Mouse (Mus musculus) E14TG2a.4 (cell line): ENCODE data around the gene Fam19a2.
A peak's percentile ranks its signal among the peaks of the same experiment; 100 is the strongest.

Experiments
- CTCF ChIP-seq: conservative IDR thresholded peaks from 2 replicates; pipeline ENCODE4 v1.5.1; 2014; ENCODE audit warnings: low read length
- NANOG ChIP-seq: IDR thresholded peaks from 2 replicates; pipeline ENCODE4 v1.6.1; 2014; ENCODE audit warnings: borderline replicate concordance, low read length, mixed read lengths

DNA sequence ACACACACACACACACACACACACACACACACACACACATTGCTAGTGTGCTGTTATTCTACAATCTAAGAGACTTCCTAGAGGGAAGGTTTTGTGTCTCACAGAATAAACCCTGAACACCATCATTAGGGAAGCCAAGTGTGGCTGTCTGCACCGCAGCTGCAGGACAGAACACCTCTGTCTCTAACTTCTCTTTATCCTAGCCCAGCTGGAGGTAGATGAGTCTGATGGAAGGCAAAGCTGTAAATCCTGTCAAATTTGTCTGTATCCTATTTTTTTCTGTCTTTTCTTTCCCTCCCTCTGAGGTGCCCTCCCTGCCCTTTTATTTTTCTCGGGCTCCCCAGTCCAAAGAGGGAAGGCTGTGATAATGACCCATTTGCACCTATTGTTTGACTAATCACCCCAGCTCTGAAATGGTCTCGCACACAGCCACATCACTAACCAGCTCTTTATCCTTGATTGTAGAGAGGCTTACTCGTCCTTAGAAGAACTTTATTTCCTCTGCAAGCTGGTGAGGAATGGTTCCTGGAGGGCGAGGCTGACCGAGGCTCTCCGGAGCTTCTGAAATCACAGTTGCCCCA, 414.6 kb downstream of the Fam19a2 start:
- TF ChIP-seq CTCF = no peak
- peak; percentile 91 for TF ChIP-seq NANOG
